Mouse (Mus musculus) thymus, postnatal 10 days (tissue): Measurements from ENCODE around the gene Rad23a.
"Not testable (repeated sequence)": the region's sequence is repeated elsewhere in the genome, so short reads cannot be mapped to it uniquely, and the experiment has no call there.

Source experiments
- DNase-seq, 2 experiments: peaks; one replicate each; pipeline ENCODE4 v3.0.0; 2021; ENCODE audit warnings: low spot score in 2 of 2

The Rad23a gene

DNA sequence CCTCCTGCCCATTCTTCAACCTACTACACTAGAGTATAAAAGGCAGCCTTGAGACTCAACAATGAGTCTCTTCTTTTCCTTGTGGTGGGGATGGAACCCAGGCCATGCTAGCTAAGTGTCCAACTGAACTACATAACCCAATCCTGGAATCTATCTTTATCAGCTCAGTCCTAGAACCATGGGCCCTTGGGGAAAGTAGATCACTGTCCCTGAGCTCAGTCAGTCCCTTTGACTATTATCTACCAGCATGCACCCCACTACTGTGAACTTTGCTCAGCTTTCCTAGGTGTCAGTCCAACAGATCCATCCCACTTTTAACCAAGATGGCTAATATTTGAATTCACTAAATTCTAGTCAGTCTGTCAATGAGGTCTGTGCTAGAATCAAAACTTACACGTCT is 1.0 kb upstream of the Rad23a start:
- DNase-seq: no peak

- DNase-seq: no peak
These were observed 604 bp downstream of the Rad23a start for GRCm38 (mm10) chr8:84839875-84840247.

GRCm38 (mm10) chr8:84839411-84839810 is 1.1 kb downstream of the Rad23a start:
- no peak for DNase-seq

- DNase-seq: no peak
These were observed 2.0 kb downstream of the Rad23a start for GRCm38 (mm10) chr8:84838513-84838912.

DNA sequence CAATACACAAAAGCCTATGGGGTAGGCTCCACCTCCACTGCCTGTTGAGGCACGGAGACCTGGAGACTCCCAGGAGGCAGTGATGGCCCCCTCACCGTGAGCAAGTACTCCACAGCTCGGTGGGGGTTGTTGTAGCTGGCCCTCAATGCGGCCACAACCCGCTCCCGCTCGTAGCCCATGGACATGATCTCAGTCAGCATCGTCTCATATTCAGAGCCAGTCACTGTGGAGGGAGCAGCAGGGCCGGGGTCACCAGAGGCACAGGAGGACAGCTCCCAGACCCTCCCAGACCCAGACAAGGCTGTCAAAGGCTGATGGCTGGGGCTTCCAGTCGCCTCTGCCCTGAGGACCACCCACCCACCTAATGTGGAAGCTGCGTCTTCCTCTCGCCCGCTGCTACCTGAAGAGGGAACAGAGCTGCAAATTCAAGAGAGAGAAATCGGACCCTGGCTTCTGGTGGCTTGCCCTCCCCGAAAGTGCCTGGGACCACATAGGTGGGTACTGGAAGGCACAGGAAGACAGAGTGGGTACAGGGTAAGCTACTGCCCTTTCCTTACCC is 2.5 kb downstream of the Rad23a start:
- no peak for DNase-seq

- DNase-seq: no peak
These were observed 3.1 kb downstream of the Rad23a start for GRCm38 (mm10) chr8:84837149-84837911.

- no peak for DNase-seq
These were observed 5.3 kb downstream of the Rad23a start for GRCm38 (mm10) chr8:84834866-84835855.

GRCm38 (mm10) chr8:84834002-84834865 is 6.2 kb downstream of the Rad23a start:
- DNase-seq: no peak

DNA sequence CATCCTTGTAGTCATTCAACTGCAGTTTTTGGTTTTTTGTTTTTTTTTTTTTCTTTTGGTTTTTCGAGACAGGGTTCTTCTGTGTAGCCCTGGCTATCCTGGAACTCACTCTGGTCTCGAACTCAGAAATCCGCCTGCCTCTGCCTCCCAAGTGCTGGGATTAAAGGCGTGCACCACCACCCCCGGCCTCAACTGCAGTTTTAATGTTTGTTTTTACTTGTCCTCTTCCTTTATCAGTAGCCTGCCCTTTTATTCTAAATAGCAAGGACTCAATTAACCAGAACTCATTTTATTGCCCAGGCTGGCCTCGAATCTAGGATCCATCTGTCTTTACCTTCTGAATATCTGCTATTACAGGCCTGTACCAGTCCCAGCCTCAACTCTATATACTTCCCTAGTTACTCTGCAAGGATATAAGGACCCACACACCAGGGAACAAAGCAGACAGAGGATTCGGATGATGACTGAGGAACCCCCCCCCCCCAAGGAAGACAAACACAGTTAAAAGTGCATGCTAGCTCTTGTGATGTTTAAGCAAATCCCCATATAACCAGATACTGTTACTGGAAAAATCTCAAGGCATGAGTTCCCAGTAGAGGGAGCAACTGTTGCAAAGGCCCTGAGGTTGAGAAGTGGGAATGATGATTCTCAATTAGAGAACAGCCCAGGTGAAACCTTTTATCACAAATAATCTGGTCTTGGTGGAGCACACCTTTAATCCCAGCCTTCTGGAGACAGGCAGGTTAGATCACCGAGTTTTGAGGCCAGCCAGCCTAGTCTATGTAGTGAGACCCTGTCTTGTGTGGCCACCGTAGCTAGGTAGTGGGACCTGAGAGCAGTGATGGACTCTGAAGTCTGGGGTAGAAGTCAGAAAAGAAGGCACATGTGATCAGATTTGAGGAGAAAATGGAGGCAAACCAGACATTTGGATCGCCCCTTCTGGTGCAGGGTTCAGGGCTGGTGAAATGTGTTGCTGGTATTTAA is 7.4 kb downstream of the Rad23a start:
- no peak for DNase-seq

DNA sequence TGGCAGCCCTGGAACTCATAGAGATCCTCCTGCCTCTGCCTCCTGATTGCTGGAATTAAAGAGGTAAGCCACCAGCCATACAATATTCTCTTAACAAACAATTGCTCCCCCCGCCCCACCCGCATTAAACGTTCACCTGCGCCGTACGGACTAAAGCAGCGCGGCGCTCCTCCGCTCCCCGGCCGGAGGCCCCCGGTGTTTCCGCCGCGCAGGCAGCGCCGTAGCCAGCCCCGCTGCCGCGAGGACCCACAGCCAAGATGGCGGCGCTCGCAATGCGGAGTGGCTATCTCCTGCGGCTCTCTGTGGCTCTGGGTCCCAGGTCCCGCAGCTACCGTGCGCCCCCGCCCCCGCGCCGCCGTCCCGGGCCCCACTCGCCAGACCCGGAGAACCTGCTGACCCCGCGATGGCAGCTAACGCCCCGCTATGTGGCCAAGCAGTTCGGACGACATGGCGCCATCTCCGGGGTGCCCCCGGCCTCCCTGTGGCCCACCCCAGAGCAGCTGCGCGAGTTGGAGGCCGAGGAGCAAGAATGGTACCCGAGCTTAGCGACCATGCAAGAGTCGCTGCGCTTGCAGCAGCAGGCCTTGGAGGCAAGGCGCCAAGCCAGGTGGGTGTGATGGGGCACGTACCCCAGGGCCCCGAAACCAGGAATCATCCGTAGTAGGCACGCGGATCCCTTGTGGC is 8.3 kb downstream of the Rad23a start:
- DNase-seq: peak; percentile 69 to 80

- DNase-seq: no peak
These were observed 9.0 kb downstream of the Rad23a start, which contains the start of gene Gadd45gip1 for GRCm38 (mm10) chr8:84831490-84831889. Gadd45gip1 (plus strand) TSS chr8:84831522.

DNA sequence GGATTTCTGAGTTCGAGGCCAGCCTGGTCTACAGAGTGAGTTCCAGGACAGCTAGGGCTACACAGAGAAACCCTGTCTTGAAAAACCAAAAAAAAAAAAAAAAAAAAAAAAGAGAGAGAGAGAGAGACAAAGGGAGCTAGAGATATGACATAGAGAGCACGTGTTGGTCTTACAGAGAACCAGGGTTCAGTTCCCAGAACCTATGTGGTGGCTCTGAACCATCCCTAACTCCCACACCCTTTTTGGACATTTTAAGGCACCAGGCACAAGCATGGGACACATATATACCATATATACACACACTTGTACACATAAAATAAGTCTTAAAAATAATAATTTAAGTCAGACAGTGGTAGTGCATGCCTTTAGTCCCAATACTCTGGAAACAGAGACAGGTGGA is 13.9 kb downstream of the Rad23a start:
- DNase-seq: not testable (repeated sequence)

GRCm38 (mm10) chr8:84825636-84826035 is 14.8 kb downstream of the Rad23a start:
- peak in 1 of 2 experiments; percentile 29 for DNase-seq

DNA sequence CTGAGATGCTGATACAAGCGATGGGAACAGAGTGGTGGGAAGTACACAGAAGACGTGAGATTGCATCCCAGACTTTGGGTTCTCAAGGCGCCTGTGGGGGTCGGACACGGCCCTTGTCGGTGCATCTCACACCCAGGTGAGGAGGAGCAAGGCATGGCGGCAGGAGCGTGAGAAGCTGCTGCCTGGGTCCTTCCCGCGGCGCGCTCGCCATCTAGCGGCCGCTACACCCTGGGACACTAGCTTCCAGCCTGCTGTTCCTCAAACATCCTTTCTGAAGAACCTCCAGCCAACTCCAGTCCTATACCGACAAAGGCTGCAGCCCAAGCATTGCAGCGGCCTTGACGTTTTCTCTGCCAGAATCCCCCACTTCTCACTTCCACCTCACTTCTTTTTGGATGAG is 16.8 kb downstream of the Rad23a start:
- DNase-seq: peak; percentile 28 to 66

DNA sequence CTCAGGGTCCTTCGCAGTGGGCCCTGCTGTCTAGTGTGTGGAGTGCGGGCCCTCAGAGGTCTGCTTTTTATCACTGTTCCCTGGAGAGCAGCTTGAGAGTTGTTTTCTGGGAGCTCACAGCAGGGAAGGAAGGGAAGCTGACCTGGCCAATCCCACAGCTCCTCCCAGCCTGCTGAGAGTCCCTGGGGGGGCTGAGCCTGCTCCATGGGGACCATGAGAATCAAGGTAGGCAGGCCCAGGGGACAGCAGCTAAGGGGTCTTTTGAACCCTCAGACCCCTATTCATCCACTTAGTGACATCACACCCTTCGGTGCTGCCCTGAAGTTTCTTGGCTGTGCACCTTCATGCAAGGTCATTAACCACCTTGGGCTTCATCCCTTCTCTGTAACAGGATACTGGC is 17.7 kb downstream of the Rad23a start, which contains the start of gene Dand5:
Dand5 (minus strand) TSS at position 101 of the 400 bp plus-strand sequence.
- DNase-seq: no peak

DNA sequence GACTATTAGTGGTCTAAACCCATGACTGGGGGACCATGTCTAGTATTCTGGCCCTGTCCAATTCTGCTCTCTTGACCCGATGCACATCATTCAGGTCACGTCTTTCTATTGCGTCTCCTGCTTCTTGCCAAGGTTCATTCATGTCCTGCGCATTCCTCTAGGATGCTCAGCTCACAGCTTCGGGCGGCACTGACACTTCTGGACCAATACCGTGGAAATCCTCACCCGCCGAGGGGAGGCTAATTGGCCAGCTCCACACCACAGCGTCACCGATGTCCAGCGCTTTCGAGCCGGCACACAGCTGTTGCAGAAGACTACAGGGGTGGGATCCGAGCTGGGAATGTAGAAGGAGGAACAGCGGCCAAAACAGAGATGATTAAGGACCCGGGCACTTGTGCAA is 24.3 kb downstream of the Rad23a start:
- no peak for DNase-seq

- peak; percentile 83 to 96 for DNase-seq
These were observed 24.9 kb downstream of the Rad23a start for GRCm38 (mm10) chr8:84815547-84815946.

GRCm38 (mm10) chr8:84814555-84815441 is 25.7 kb downstream of the Rad23a start:
- no peak for DNase-seq

DNA sequence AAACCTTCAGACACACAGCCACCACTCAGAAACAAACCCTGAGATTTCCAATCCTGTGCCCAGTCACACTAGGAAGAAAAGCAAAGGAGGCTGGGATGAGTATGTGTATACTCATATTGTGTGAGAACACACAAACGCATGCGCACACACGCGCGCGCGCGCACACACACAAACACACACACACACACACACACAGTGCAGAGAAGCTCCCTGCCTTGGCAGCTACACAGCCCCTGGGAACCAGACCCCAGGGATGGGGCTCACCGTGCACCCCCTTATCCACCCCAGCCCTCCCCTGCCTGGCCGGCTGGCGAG is 26.3 kb downstream of the Rad23a start:
- DNase-seq: no peak
